8 mouse cellular contexts compared by ENCODE assay signal in genomic region chr2:163644047-163644446, GRCm38 (mm10). TPM values are rescaled to one million over a fixed set of nuclear protein-coding genes. Genes with fewer than 3 reads are reported as not detected.
DNase-seq lines count a peak whose midpoint lies in the region; ATAC-seq and TF ChIP-seq lines count a peak whose summit lies in the region.

No protein-coding gene starts in this region.

- peaks cover 14% of the 10 kb centered on the region for H3K4me1 ChIP-seq in liver, adult 2 months (ENCODE audit: control insufficient read depth, insufficient read depth, low read length)
- peaks cover 45% of the 10 kb centered on the region for H3K4me1 ChIP-seq in neural tube, embryonic 13.5 days (replicated peaks)

- H3K79me2 ChIP-seq in liver, adult 2 months (ENCODE audit: control insufficient read depth, insufficient read depth, low read length) = peaks cover 32% of the 10 kb centered on the region

- TF ChIP-seq CTCF in liver, adult 2 months (IDR thresholded peaks at IDR 0.05; ENCODE audit: low read depth, low read length) = no peak

- no peak for ATAC-seq in neural tube, embryonic 13.5 days (ENCODE audit: low read depth)

- H3K27ac ChIP-seq in liver, adult 2 months (replicated peaks; ENCODE audit: insufficient read depth, low read depth, low read length) = peak overlapping the region; percentile 99
- peak overlapping the region; percentile 99 for H3K27ac ChIP-seq in neural tube, embryonic 13.5 days (replicated peaks)

- H3K36me3 ChIP-seq in liver, adult 2 months (ENCODE audit: control insufficient read depth, insufficient read depth, low read length) = peaks cover 12% of the 10 kb centered on the region
- H3K36me3 ChIP-seq in neural tube, embryonic 13.5 days = 0 out of 2 replicates have a peak, but pooled peaks cover 6% of the 10 kb centered on the region

- H3K9ac ChIP-seq in liver, adult 2 months (ENCODE audit: low read depth, low read length) = peak overlapping the region; percentile 77
- H3K9ac ChIP-seq in neural tube, embryonic 13.5 days = peak overlapping the region; percentile 97

- H3K9me3 ChIP-seq in neural tube, embryonic 13.5 days = no peaks in the 10 kb centered on the region

- no peak for TF ChIP-seq POLR2A in liver, adult 2 months (IDR thresholded peaks at IDR 0.05; ENCODE audit: extremely low read depth, insufficient read depth, low read length)

- no peaks in the 10 kb centered on the region for H3K27me3 ChIP-seq in liver, adult 2 months (ENCODE audit: control insufficient read depth, insufficient read depth, low read length)
- H3K27me3 ChIP-seq in neural tube, embryonic 13.5 days = no peaks in the 10 kb centered on the region

- H3K4me2 ChIP-seq in neural tube, embryonic 13.5 days = peak overlapping the region; percentile 70

- WGBS in liver, adult 2 months = 5% methylated on average over 4 of the region's 4 CpGs
- 9% methylated on average over 4 of the region's 4 CpGs for WGBS in neural tube, embryonic 13.5 days

- DNase-seq in liver, adult 2 months (ENCODE audit: extremely low read depth, low read depth, low spot score) = no peak
- DNase-seq in liver = no peak
- peak; percentile 35 for DNase-seq in brain, adult 2 months (ENCODE audit: low read depth, low spot score)
- peak; percentile 6 for DNase-seq in hindlimb bud, embryonic 11.5 days (ENCODE audit: extremely low spot score, low read depth, low spot score)
- DNase-seq in adrenal gland, postnatal 10 days = no peak
- DNase-seq in thymus, postnatal 36 days = no peak
- DNase-seq in kidney, postnatal 36 days = no peak

- H3K4me3 ChIP-seq in liver, adult 2 months (ENCODE audit: insufficient read depth, low read depth, low read length) = peak overlapping the region; percentile 81
- H3K4me3 ChIP-seq in neural tube, embryonic 13.5 days = peak overlapping the region; percentile 93

RNA-seq across cellular contexts. Expression of gene Serinc3, which starts 0.9 kb away (rescaled TPM):
- 123 TPM in 2 replicates for total RNA-seq in liver, adult 2 months (2014; rRNA removed)
- polyA plus RNA-seq in liver, adult 2 months (2012; rRNA removed) = 122 and 124 TPM in 2 replicates
- polyA plus RNA-seq in neural tube, embryonic 13.5 days (2015; fragmentation: Nextera tagmentation; extraction: Ambion mirVana) = 36.8 and 39.1 TPM in 2 replicates
- 100 to 1,000 TPM; 350 to 392 TPM for total RNA-seq in adrenal gland, postnatal 10 days (2021)

RNA-seq across cellular contexts. Expression of gene Pkig, which starts 14.1 kb away (rescaled TPM):
- total RNA-seq in liver, adult 2 months (2014; rRNA removed) = 13.2 and 17.2 TPM in 2 replicates
- polyA plus RNA-seq in liver, adult 2 months (2012; rRNA removed) = 35.0 and 35.2 TPM in 2 replicates
- polyA plus RNA-seq in neural tube, embryonic 13.5 days (2015; fragmentation: Nextera tagmentation; extraction: Ambion mirVana) = 116 and 123 TPM in 2 replicates
- total RNA-seq in adrenal gland, postnatal 10 days (2021) = 10 to 100 TPM; 46.9 to 60.8 TPM

RNA-seq across cellular contexts. Expression of gene Ttpal, which starts 41.9 kb away (rescaled TPM):
- total RNA-seq in liver, adult 2 months (2014; rRNA removed) = 9.3 and 9.7 TPM in 2 replicates
- polyA plus RNA-seq in liver, adult 2 months (2012; rRNA removed) = 8.1 and 12.4 TPM in 2 replicates
- 39.2 and 42.2 TPM in 2 replicates for polyA plus RNA-seq in neural tube, embryonic 13.5 days (2015; fragmentation: Nextera tagmentation; extraction: Ambion mirVana)
- 10 to 100 TPM; 24.8 to 26.4 TPM for total RNA-seq in adrenal gland, postnatal 10 days (2021)

Comparison
In these comparisons a context has a peak if more than half of its experiments do, and no peak if none do; other contexts are left out.
1. DNase-seq: peak in brain, adult 2 months (single experiment) and hindlimb bud, embryonic 11.5 days (single experiment); none in liver, adult 2 months (single experiment), liver (single experiment), adrenal gland, postnatal 10 days (single experiment), thymus, postnatal 36 days (0 of 2) and kidney, postnatal 36 days (0 of 2).